Mouse (Mus musculus): ENCODE data around the gene Sbk2.

Gene Sbk2

GRCm38 (mm10) chr7:4950561-4951342, 13.5 kb downstream of the Sbk2 start:
- DNase-seq (ENCODE audit: low spot score): peak; percentile 27

- no peak for DNase-seq (ENCODE audit: low spot score)
Observed at GRCm38 (mm10) chr7:4948386-4948785, 15.8 kb downstream of the Sbk2 start.

- peak; percentile 31 for DNase-seq (ENCODE audit: low spot score)
Observed at GRCm38 (mm10) chr7:4947855-4948254, 16.4 kb downstream of the Sbk2 start.

- peak; percentile 92 for DNase-seq (ENCODE audit: low spot score)
Observed at GRCm38 (mm10) chr7:4943223-4943815, 20.9 kb downstream of the Sbk2 start.

- DNase-seq (ENCODE audit: low spot score): no peak
Observed at GRCm38 (mm10) chr7:4942673-4943072, 21.5 kb downstream of the Sbk2 start.

GRCm38 (mm10) chr7:4940068-4940479, 24.1 kb downstream of the Sbk2 start:
- DNase-seq (ENCODE audit: low spot score): peak; percentile 78

- no peak for DNase-seq (ENCODE audit: low spot score)
Observed at GRCm38 (mm10) chr7:4938456-4938855, 25.8 kb downstream of the Sbk2 start.

- no peak for DNase-seq (ENCODE audit: low spot score)
Observed at GRCm38 (mm10) chr7:4937392-4937791, 26.8 kb downstream of the Sbk2 start.

- DNase-seq (ENCODE audit: low spot score): no peak
Observed at GRCm38 (mm10) chr7:4936832-4937231, 27.4 kb downstream of the Sbk2 start.

- DNase-seq (ENCODE audit: low spot score): no peak
Observed at GRCm38 (mm10) chr7:4934160-4934914, 29.9 kb downstream of the Sbk2 start.

GRCm38 (mm10) chr7:4933103-4933502, 31.1 kb downstream of the Sbk2 start:
- DNase-seq (ENCODE audit: low spot score): no peak

- no peak for DNase-seq (ENCODE audit: low spot score)
Observed at GRCm38 (mm10) chr7:4928323-4928722, 35.9 kb downstream of the Sbk2 start.

- DNase-seq (ENCODE audit: low spot score): no peak
Observed at GRCm38 (mm10) chr7:4927711-4928110, 36.5 kb downstream of the Sbk2 start.

- DNase-seq (ENCODE audit: low spot score): no peak
Observed at GRCm38 (mm10) chr7:4926849-4927248, 37.4 kb downstream of the Sbk2 start.

- peak; percentile 74 for DNase-seq (ENCODE audit: low spot score)
Observed at GRCm38 (mm10) chr7:4925441-4926381, 38.5 kb downstream of the Sbk2 start, which contains the start of gene Ssc5d. Gene Ssc5d, plus strand, starts transcription at chr7:4925785.

GRCm38 (mm10) chr7:4924891-4925301, 39.3 kb downstream of the Sbk2 start:
- DNase-seq (ENCODE audit: low spot score): peak; percentile 87

GRCm38 (mm10) chr7:4924483-4924882, 39.7 kb downstream of the Sbk2 start:
- no peak for DNase-seq (ENCODE audit: low spot score)

GRCm38 (mm10) chr7:4923586-4924364, 40.4 kb downstream of the Sbk2 start:
- DNase-seq (ENCODE audit: low spot score): peak; percentile 84

- peak; percentile 76 for DNase-seq (ENCODE audit: low spot score)
Observed at GRCm38 (mm10) chr7:4922931-4923565, 41.2 kb downstream of the Sbk2 start.

- DNase-seq (ENCODE audit: low spot score): peak; percentile 86
Observed at GRCm38 (mm10) chr7:4922508-4922907, 41.7 kb downstream of the Sbk2 start.

Data from MN1 (cell line).